Mouse (Mus musculus) lung, postnatal 14 days (tissue): ENCODE data around the gene Orc5.

Source experiments
- DNase-seq: peaks from one replicate; pipeline ENCODE4 v3.0.0; 2021

Gene Orc5

DNA sequence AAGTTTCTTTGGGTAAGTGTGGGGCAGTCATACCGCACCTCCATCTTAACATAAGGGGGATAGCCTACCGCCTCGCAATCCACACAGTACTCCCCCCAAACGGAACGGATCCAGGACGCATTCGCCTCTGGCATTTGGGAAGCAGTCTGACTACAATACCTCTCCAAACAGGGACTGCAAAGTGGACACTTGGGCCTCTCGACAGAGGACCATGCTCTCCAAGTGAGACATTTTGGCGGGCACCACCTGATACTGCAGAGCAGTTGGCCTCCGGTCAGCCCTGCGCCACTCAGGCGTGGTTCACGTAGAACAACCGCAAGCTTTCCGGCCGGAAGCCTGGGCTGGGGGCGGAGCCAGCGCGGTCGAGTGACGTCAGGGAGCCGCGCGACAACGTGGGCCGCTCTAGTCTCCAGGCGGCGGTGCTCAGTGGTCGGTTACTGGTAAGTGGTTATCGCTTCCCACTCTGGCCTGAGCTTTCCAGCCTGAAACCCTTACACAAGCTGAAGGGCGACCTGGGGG lies at the start of gene Orc5:
TSS of gene Orc5 (minus strand) at position 397 of the 519 bp plus-strand sequence.
- peak; percentile 94 for DNase-seq

DNA sequence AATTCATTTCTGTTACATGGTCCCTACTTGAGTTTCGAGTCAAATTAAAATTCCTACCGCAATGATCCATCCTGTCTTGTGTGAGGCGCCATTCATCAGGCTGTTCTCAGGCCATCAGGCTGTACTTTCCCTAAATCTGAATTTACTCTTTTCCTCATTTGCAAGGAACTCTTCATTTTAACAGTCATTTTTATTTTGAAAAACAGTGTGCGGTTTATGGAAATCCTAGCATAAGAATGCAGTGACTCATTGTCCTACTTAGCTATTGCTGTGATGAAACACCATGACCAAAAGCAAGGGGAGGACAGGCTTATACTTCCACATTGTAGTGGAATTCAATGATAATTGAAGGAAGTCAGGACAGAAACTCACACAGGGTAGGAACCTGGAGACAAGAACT lies 46.8 kb upstream of the Orc5 start:
- no peak for DNase-seq

DNA sequence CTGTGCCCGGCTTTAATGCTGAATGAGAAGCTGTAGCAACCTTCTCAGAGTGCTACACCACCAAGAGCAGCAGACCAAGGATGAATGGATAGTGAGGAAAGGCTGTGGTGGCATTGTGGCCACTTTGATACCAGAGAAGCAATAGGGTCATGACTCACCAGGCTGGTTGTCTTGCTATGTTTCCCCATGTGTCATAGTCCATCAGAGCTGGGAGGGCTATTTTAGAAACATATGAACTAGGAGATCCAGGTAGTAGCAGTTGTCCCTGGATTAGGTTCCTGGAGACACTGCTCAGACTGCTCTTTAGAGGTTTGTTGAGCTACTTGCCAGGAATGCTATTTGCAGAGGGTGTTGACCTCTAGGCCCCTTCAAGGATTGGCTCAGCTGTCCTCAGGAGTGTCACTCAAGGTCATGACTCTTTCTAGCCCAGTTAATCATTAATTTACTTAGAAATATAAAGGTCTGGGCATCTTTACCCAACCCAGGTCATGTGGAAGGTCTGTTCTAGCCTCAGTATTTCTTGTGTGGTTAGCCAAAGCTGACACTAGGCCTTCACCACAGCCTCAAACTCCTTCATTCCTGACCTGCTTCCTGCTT lies 39.2 kb upstream of the Orc5 start:
- no peak for DNase-seq

DNA sequence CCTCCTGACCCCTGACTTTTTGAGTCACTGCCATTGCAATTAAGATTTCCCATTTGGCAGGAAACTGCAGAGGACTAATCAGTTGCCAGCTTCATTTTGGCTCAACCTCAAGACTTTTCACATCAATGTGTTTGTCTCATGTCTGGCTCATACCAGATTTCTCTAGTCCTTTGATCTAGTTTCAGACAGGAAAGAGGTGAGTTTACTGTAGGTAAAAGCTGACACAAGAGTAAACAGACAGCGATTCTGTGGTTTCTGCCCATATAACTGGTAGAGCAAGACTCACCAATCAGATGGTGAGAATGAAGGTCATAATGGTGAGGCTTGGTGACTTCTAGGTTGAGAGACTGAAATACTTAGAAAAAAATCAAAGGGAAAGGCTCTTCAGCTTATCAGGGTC lies 37.3 kb upstream of the Orc5 start:
- DNase-seq, result no peak

DNA sequence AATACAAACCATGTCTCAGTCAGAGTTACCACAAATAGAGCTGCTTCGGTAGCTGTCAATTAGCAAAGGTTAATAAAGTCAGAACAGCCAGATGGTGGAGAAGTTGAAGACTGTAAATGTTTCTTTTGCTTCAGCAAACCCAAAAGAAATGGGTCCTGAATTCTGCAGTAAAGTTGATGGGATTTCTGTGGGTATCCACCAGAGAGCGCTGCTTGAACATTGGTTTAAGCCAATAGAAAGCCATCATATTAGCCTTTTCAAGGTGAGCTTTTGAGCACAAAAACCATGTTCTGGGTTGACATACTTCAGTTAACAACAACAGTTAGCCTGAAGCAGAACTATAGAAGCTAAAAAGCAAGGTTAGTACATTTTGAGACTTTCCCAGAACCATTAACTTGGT lies 34.3 kb upstream of the Orc5 start:
- no peak for DNase-seq

DNA sequence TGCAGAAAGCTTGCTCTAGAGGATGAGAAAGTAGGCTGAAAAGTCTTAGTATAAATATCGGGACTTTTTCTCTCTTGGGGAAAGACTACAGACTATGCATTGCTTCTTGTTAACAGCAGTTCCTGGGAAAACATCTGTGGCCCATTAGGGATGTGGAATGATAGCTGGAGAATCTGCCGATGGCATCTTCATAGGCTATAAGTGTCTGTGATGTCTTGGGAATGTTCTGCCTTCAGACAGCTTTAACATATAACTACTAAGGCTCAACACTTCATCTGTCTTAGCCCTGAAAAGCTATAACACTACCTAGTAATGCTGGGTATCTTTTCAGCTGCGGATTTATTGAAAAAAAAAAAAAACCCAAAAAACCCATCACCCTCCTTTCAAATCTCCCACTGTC lies 27.8 kb upstream of the Orc5 start:
- DNase-seq, result no peak

DNA sequence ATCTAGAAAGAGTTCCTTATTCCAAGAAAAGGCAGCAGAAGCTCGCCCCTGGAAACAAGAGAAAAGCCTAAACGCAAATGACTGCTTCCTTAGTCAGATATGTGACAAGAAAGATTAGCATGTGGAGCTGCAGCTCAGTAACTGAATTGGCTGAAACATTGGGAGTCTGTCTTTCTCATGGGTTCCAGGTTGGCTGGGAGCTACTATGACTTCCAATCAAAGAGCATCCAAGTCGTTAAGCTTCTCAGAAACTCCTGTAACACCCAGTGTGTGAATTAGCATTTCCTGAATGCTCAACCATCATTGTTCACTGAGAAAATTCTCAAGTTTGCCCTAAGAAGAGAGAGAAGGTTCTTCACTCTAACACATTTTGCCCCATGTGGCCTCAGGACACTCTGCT lies 24.5 kb upstream of the Orc5 start:
- DNase-seq, result no peak

DNA sequence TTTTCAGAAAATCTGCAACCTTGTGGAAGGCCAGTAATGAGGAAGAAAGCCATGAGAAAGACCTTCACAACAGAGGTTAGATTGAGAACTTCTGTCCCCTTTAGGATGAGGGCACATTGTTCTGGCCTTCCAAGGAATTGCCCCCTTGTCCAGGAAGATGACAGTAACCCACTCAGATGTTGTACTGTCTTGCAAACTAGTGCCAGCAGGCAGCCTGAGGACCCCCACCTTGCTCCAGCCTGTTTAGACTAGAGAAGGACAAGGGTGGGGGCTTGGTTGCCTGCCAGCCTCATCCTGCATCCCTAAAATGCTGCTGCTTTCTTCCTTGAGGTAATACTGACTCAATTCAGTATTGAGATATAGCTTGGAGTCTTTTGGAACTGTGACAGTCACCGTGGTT lies 23.9 kb upstream of the Orc5 start:
- no peak for DNase-seq

DNA sequence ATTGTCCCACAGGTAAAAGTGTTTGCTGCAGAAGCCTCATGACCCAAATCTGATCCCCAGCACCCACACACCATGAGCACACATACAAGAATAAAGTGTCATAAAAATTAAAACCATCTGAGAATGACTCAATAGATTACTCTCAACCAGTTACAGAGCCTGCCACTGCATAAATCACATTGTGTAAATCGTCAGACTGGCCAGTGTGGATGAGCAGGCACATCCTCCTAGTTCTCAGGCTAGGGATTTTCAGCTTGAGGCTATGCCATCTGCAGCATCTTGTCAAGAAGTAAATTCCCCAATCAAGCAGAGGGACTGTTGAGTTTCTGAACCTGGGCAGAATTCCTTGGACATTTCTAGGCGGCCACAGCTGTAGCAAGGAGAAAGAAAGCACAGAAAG lies 23.5 kb upstream of the Orc5 start:
- no peak for DNase-seq

DNA sequence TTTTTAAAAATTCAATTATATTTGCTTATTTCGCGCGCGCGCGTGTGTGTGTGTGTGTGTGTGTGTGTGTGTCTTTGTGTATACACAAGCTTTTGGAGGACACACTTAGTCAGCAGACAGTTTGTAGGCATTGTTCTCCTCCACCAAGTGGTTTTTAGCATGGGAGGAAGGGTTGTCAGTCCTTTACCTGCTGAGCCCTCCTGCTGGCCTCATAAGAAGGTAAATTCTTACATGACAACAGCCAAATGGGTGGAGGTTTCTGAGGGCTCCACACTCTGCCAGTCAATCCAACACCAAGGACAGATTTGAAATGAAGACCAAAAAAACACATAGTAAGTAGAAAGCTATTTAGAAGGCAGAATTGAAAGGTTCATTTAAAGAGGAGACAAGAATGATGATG lies 22.7 kb upstream of the Orc5 start:
- DNase-seq, result no peak

DNA sequence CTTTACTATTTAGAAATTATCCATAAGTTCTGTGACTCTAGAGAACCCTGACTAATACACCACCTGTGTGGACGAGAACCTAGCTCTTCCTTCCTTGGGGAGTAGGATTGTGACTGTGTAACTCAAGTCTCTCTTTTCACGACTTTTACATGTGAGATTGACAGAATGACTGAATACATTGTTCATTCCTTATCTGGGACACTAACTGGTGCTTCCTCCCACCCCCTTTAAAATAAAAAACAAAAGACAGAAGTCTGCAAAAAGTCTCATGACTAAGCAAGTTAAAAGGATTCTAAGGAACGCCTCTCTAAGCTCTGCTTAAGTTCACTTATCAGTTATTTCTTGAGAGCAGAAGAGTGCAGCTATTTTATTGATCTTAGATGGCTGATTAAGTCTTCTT lies 22.2 kb upstream of the Orc5 start:
- no peak for DNase-seq

DNA sequence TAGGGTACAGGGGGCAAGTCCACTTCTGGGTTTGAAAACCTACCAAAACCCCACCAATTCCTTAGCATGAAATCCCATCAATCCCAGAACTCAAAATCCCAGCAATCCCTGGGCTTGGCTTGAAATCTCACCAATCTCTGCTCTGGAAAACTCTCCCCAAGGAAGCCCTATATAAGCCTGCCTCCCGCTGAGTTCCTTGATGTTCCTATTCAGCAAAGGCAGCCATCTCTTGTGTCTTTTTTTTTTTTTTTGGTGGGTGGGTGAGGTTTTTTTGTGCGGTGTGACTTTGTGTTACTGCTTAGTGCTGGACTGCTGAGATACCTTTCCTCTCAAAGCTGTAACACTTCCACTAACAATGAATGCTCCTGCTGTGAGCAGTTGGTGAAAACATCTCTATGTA lies 15.5 kb upstream of the Orc5 start:
- no peak for DNase-seq

DNA sequence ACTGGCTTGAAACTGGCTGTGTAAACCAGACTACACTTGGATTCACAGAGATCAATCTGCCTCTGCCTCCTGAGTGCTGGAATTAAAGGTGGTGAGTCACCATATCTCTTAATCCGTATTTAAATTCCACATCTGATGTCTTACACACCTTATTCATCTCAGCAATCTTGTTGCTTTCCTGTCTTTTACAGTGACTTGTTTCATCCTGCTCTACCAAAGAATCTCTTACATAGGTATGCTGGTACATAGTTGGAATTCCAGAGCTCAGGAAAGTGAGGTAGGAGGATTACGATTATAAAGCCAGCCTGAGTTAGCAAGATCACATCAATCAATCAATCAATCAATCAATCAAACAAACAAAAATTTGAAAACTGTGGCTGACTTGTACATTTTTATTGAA lies 9.6 kb upstream of the Orc5 start:
- DNase-seq, result no peak

DNA sequence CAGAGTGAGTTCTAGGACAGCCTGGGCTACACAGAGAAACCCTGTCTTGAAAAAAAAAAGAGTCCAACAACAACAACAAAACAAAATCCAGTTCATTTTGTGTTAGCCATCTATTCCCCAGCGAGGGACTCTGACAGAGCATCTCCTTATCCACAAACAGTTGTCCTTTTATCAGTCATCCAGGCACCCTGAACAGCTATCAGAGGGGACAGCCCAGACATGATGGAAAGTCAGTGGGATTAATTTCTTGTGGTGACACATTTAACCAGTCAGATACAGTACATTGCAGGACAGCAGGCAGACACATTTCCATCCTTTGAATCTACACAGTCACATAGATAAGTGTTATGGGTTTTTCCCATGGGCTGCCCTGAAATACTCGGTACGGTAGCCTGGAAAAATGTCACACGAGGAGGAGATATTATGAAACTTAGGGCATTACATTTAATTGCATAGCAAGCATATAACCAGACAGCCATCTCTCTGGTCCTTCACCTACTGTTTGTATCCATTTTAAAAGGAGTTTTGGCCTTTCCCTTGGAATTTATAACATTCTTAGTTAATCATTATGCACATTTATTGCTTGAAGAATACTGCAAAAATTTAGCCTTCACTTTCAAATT lies 7.4 kb upstream of the Orc5 start:
- no peak for DNase-seq

DNA sequence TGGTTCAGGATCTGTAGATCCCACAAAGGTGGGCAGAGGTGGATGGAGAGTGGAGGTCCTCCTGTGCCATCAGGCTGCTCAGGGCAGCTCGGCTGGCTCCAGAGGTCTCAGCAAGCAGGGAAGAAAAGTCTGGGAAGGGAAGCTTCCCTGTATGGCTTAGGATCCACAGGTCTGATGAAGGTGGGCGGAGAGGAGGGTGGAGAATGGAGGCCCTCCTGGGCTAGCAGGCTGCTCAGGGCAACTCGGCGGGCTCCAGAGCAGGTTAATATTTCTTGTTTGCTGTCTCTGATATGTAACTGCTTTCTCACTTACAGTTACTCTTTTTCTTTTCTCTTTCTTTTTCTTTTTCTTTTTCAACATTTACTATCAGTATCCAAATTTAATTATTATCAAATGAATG lies 6.5 kb upstream of the Orc5 start:
- DNase-seq, result no peak

DNA sequence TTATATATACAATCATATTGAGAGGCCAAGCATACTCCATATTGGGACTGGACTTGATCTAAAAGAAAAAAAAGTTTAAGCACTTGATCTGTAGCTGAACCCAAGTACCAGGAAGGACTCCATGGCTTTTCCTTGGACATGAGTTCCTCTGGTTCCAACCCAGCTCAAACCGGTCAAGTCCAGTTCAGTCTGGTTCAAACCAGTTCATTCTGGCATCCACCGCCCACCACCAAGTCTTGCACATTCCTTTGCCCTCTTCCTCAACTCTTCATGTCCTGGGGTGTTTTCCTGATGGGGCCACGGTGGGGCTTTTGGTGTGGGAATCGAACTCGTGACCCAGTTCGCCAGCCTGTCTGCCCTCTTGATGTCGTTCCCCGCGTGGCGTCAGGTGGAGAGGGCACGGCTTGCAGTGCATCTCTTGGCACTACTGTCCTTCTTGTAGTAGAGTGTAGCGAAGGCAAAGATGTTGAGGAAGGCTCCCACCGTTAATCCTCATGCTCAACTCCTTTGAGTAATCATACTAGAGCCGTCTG lies 2.1 kb upstream of the Orc5 start:
- DNase-seq, result no peak

DNA sequence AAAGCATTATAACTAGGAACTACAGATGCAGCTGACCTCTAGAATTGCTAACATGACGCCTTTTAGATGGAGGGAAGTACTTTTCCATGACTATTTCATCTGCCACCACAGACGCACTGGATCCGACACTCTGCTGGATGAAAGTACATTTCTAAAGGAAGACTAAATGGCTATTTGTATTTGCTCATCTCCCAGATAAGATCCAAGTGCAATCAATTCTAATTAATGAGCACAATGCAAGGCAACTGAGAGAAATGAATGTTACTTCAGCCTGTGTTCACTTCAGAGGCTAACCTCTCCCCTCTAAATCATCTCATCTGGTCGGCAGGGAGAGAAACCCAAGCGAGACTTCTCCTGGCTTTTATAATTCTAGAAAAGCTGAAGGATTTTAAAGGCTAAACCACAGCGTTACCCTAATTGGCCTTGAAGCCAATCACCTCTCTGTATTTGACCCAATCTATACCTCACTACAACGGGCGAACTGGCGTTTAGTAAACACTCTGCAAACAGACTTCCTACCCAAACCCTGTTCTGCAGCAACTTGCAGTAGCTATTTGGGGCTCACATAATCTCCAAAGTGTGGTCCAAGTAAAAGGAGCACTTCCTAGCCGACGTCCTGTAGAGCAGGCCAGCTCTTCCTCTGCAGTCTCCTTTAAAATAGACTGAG lies 730 bp downstream of the Orc5 start:
- DNase-seq, result no peak

DNA sequence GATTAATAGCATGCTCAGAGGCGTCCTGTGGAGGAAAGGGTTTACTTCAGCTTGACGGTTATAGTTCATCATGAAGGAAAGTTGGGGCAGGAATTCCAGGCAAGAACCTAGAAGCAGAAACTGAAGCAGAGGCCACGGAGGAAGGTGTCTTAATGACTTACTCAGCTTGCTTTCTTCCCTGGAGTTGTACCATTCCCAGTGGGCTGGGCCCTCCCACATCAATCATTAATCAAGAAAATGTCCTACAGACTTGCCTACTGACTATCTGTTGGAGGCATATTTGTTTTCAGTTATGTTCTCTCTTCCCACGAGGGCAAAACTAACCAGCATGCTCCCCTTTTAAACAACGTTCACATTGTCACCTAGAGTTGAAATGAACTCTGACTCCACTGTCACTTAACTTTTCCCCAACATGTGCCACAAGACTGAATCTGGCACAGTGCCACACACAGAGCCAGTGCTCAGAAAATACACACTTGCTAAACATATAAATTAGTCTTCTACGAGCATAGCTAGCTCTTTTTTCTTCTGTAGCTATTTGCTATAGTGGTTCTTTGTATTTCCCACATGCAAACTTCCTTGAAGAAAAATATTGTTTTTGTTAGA lies 1.6 kb downstream of the Orc5 start:
- DNase-seq, result no peak

DNA sequence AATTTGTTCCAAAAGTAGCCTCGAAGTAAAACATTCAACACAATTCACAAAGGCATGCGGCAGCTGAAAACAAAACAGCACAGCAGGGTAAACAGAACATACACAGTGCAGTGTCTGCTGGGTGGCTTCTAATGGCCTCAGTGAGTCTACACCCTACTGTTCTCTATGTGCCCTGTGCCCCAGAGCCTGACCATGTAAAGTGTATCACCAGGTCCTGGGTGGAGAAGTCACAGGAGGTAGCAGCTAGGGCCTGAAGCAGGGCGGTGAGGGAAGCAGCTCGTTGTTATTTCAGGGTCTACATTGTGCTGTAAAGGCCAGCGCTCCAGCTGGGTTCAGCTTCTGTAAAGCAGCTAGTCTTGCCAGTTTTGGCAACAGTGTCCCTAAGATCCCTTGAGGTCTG lies 3.7 kb downstream of the Orc5 start:
- no peak for DNase-seq

DNA sequence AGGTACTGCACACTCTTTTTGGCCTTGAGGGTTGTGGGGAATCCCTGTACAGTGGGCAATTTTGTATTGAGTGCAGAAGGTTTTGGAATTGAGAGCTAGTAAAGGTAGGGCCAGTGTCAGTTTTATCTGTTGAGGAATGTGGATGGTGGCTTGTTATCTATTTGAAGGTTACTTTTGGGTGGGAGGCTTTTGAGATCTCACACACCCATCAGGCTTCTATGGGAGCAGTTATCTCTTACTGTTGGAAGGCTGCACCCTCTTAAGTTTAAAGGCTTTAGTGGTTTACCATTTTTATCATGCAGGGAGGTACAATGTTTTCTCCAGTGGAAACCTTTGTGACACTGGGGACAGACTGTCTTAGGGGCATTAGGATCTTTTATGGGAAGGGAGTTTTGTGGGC lies 4.9 kb downstream of the Orc5 start:
- DNase-seq, result no peak

DNA sequence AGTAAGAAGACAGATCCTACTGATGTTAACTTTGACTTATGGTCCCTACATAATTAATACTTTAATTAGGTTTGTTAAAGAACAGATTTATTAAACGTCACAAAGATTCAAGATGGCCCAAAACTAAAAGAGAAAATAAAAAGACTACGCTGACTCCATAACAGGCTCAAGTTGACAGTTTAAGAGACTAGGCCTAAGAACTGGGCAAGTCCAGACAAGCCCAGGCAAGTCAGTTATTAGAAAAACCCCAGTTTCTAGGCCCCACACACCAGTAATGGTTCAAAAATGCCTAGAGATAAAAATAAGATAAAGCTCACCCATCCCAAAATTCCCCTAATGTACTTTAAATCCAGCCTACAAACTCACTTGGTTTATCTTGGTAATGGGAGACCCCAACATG lies 7.6 kb downstream of the Orc5 start:
- DNase-seq, result no peak

DNA sequence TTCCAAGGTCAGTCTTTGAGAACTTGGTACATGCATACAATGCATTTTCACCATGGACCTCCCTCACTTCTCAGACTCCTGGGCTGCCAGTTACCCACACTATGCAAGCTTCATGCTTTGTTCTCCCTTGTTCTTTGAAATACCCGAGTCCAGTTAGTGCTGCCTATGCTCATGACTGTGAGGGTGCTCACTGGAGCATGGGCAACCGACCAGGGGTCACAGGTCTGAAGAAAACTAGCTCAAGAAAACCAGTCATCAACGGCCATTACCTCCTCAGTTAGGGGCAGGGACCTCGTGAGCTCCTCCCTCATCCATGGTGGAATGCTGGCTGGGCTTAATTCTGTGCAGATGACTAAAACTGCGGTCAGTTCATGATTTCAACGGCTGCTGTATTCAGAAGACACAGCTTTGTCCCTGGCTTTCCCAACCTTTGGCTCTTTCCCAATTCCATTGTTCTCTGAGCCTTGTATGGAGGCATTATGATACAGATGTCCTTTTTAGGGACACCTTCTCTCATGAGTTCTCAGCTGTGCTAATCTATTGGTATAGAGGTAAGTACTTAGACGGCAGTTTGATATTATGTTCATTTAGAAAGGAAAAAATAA lies 11.1 kb downstream of the Orc5 start:
- DNase-seq, result no peak

DNA sequence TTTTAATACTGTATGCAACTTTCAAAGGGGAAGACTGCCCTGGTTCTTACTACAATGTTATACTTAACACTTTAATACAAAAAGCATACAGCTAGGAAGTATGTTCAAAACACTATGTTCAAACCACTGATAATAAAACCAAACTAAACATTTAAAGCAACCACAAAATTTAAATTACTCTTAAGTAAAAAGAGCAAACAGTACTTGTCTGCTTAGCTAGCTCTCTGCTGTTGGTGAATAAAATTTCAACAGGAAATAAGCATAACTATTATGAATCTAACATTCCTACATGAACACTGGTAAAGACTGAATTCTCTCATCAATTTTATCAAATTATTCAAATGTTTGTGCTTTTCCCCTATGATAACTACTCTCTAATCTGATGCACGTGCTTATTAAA lies 13.5 kb downstream of the Orc5 start:
- DNase-seq, result no peak

DNA sequence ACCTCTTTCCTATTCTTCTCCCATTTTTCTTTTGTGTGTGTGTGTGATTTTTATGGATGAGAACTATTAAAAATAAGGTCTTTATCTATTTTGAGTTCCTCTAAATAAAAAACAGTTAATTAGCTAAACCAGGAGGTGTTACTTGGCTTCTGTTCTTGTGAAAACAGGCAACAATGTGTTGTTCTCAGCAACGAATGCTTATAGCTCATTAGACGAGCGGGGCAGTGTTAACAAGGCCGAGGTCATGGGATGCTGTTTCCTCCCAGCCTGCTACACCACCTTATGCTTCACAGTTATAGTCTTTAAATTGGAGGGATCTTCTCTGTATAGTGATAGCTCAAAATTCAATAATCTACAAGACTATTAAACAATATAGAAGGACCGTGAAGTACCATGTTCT lies 17.7 kb downstream of the Orc5 start:
- no peak for DNase-seq
